Mouse (Mus musculus): ENCODE data around the gene S100a10. TPM values are rescaled to one million over a fixed set of nuclear protein-coding genes. Genes with fewer than 3 reads are reported as not detected.

S100a10 gene
- polyA plus RNA-seq, 1 experiment from 2014 or later = 74.9 TPM

DNA sequence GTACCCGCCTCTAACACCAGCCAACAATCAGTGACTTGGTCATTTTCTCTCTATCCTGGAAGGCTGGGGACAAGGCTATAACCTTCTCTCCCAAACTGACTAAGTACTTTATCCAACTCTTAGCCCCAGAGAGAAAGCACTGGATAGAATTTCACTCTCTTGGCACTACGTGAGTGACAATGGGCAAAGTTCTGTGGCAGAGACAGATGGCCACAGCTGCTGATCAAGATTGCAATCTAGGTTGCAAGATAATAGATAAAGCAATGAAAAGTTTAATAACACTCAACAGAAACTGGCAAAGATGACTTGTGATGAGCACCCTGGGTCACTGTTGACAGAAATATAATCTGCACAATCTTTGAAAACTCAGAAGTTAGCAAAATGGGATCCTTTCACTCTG, 14.2 kb downstream of the S100a10 start:
- Histone ChIP-seq H3K4me3 (no peak overlapping the region), H3K27me3 (ENCODE audit: low read depth, poor library complexity, severe bottlenecking) (no peaks in the 10 kb centered on the region), H3K36me3 (no peaks in the 10 kb centered on the region), H3K9me3 (replicated peaks) (no peaks in the 10 kb centered on the region), H3K4me1 (no peaks in the 10 kb centered on the region), H3K27ac (no peak overlapping the region)
- DNase-seq (ENCODE audit: low spot score) = no peak
- 67% methylated on average over 2 of the region's 2 CpGs for WGBS

DNA sequence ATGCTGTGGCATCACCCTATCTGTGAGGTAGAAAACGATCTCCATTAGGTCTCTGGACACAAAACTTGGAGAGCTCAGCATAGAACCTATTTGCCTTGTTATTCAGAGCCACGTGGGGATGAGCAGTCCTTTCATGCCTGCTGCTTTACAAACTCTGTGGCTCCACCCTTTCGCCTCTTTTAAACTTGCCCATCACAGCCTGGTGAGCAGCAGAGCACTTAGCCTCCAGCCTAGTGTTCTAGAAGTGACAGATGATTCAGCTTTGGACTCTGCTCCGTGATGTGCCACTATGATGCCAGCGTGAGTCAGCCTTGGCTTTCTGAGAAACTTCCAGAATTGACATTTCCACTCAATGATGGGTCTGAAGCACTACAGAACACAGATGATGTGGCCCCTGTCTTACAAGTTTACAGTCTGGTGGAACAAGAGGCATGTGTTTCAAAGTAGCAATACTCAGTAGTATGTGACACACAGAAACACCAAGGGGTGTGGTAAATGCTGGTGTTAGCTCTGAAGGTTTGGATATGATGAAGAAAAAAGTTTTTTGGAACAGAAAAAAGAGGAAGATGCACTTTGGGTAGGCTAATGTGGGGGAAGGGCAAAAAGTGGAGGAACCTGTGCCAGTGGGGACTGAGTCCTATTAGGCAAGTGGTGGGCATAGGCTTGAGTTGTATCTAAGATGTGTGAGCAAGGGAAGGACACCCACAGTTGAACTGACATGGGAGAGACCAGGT, 17.3 kb downstream of the S100a10 start:
- no peaks in the 10 kb centered on the region for H3K4me1 ChIP-seq
- WGBS = 70% methylated on average over 5 of the region's 5 CpGs
- H3K9me3 ChIP-seq (replicated peaks) = no peaks in the 10 kb centered on the region
- H3K27ac ChIP-seq = no peak overlapping the region
- no peak for DNase-seq (ENCODE audit: low spot score)
- no peak overlapping the region for H3K4me3 ChIP-seq
- no peaks in the 10 kb centered on the region for H3K27me3 ChIP-seq (ENCODE audit: low read depth, poor library complexity, severe bottlenecking)
- no peaks in the 10 kb centered on the region for H3K36me3 ChIP-seq

DNA sequence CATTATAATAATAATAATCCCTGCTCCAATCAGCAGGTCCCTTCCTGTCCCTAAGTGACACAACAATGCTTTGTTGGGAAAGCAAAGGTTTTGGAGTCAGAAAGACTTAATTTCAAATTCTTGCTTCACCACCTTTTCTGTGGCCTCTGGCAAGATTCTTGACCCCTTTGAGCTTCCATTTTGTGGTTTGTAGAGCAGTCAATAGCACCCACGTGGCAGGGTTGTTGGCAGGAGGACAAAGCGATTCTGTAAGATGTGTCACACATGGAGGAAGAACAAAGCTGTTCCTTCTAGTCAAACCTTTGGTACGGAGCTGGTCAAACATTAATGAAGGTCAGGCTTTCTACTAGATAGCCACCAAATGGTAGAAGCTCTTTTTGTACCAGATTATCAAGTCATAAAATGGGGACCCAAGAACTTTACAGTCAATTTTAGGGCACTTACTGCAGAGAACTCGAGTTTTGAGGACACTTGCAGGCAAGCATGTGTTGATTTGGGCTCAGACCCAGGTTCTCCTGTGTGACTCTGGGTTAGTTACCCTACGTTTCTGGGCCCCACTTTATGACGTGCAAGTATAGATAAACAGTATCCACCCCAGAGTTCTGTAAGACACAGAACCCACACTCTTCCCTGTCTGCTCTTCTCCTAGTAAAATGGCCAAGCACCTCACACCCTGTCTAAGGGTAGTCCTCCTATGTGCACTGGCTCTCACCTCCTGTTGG, 24.6 kb downstream of the S100a10 start:
- no peaks in the 10 kb centered on the region for H3K36me3 ChIP-seq

DNA sequence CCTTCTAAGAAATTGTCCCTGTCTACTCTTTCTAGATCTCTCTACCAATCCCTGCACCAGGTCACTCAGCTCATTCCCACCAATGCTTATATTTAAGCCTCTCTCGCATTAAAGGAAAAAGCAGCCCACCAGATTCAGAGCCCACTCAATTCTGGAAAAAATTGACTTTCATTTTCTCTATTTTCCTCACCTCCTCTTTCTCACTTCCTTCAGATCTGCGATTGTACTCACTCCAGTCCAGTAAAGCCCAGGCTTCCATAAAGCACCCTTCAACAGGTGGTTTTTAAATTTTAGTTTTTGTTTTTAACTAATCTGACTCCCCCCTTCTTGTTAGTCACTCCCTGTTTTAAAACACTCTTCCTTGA, 25.1 kb downstream of the S100a10 start:
- Histone ChIP-seq H3K36me3 (no peaks in the 10 kb centered on the region), H3K4me3 (no peak overlapping the region), H3K27me3 (ENCODE audit: low read depth, poor library complexity, severe bottlenecking) (no peaks in the 10 kb centered on the region), H3K9me3 (replicated peaks) (no peaks in the 10 kb centered on the region), H3K4me1 (no peaks in the 10 kb centered on the region), H3K27ac (no peak overlapping the region)
- DNase-seq (ENCODE audit: low spot score) = no peak
- WGBS = 95% methylated on average over 2 of the region's 2 CpGs

More for the DNA sequence above, 24.6 kb downstream of the S100a10 start:
- Histone ChIP-seq H3K27me3 (ENCODE audit: low read depth, poor library complexity, severe bottlenecking) (no peaks in the 10 kb centered on the region), H3K4me1 (no peaks in the 10 kb centered on the region), H3K9me3 (replicated peaks) (no peaks in the 10 kb centered on the region), H3K4me3 (no peak overlapping the region), H3K27ac (no peak overlapping the region)
- DNase-seq (ENCODE audit: low spot score) = no peak
- 75% methylated on average over 6 of the region's 6 CpGs for WGBS

DNA sequence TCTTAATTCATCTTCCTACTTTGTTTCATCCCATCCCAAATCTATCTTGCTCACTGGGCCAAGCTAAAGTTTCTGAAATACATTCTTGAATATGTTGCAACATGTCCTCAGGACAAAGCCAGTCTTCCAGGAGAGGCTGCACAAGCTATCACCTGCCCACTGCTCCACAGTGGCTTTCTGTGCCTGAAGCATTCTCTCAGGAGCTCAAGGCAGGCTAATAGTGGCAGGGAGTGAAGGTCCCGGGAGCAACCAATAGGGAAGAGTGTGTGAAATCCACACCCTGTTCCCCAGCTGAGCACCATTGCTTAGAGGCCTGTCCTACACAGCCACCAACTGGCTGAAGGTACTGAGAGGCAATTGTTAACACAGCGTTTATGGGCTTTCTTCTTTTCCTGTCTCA, 26.1 kb downstream of the S100a10 start:
- no peak for DNase-seq (ENCODE audit: low spot score)
- no peaks in the 10 kb centered on the region for H3K4me1 ChIP-seq
- H3K4me3 ChIP-seq = no peak overlapping the region
- 28% methylated on average over 2 of the region's 2 CpGs for WGBS
- no peak overlapping the region for H3K27ac ChIP-seq
- H3K9me3 ChIP-seq (replicated peaks) = no peaks in the 10 kb centered on the region
- H3K27me3 ChIP-seq (ENCODE audit: low read depth, poor library complexity, severe bottlenecking) = no peaks in the 10 kb centered on the region
- H3K36me3 ChIP-seq = no peaks in the 10 kb centered on the region

DNA sequence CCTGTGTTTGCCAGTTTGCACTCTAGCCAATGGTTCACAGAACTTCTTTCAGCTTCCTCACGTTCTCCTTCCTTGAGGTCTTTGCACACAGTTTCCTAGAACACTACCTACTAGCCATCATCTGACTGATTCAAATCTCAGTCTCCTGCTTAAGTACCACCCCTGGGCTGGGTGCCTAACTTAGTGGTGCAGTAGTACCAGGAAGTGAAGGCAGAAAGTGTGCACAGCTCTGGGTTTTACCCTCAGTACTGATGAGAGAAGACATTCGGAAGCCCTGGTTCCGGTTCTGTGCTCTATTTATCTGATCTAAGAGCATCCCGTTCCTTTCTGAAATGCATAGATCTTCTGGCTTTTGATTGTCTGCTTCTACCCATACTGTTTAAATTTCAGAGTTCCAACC, 26.8 kb downstream of the S100a10 start:
- no peaks in the 10 kb centered on the region for H3K9me3 ChIP-seq (replicated peaks)
- no peaks in the 10 kb centered on the region for H3K36me3 ChIP-seq
- no peak overlapping the region for H3K4me3 ChIP-seq
- no peak overlapping the region for H3K27ac ChIP-seq
- no peaks in the 10 kb centered on the region for H3K4me1 ChIP-seq
- no peak for DNase-seq (ENCODE audit: low spot score)
- 93% methylated on average over 4 of the region's 4 CpGs for WGBS
- no peaks in the 10 kb centered on the region for H3K27me3 ChIP-seq (ENCODE audit: low read depth, poor library complexity, severe bottlenecking)

DNA sequence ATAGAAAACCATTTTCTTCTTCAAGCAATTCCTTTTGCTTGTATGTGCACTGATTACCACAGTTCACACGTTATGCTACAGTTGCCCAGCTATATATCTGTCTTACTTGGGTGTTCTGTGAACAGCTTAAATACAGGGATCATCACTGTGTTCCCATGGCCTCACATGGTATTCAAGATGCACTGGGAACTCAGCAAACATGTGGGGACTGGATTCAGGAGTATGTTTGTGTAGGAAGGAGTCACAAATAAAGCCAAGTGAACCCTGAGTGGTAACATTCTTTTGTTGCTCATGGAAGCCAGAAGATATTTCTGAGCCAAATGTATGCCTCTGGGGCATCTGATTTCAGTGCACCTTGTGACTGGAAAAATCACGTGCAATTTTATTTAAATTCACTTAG, 28.2 kb downstream of the S100a10 start:
- no peaks in the 10 kb centered on the region for H3K4me1 ChIP-seq
- no peak overlapping the region for H3K27ac ChIP-seq
- no peak overlapping the region for H3K4me3 ChIP-seq
- no peaks in the 10 kb centered on the region for H3K36me3 ChIP-seq
- DNase-seq (ENCODE audit: low spot score) = no peak
- H3K27me3 ChIP-seq (ENCODE audit: low read depth, poor library complexity, severe bottlenecking) = no peaks in the 10 kb centered on the region
- WGBS = 84% methylated on average over 2 of the region's 2 CpGs
- H3K9me3 ChIP-seq (replicated peaks) = no peaks in the 10 kb centered on the region

DNA sequence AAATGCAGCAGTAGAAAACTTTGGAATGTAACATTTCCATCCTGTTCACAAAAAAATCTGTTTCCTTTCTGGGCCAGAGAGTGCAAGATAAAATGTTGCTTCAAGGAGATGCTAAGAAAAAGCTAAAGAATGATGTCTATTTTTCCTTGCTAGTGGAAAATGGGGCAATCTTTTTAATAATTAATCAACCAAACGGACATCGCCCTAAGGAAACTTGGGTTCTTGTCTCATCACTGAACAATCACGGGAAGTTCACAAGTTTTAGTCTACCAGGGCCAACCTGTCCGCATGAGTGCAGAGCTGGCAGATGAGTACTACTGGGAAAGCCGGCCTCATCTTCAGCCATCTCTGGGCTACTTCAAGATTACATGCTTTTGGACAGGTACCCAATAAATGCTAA, 34.7 kb downstream of the S100a10 start:
- no peak for DNase-seq (ENCODE audit: low spot score)
- H3K27ac ChIP-seq = no peak overlapping the region
- no peak overlapping the region for H3K4me3 ChIP-seq
- no peaks in the 10 kb centered on the region for H3K9me3 ChIP-seq (replicated peaks)
- H3K4me1 ChIP-seq = no peaks in the 10 kb centered on the region
- no peaks in the 10 kb centered on the region for H3K27me3 ChIP-seq (ENCODE audit: low read depth, poor library complexity, severe bottlenecking)
- H3K36me3 ChIP-seq = no peaks in the 10 kb centered on the region
- 95% methylated on average over 5 of the region's 5 CpGs for WGBS

DNA sequence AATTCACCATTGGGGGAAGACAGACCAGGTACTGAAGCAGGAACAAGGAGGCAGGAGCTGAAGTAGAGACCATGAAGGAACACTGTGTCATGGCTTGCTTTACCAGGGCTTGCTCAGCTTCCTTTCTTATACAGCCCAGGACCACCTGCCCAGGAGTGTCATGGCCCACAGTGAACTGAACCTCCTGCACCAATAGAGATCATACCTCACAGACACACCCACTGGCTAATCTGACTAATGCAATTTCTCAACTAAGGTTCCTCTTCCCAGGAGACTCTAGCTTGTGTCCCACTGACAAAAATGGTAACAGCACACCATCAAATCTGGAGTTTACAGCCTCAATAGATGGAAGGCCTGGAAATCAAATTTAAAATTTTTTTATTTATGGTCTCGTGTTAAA, 35.4 kb downstream of the S100a10 start:
- no peaks in the 10 kb centered on the region for H3K36me3 ChIP-seq
- no peaks in the 10 kb centered on the region for H3K9me3 ChIP-seq (replicated peaks)
- H3K4me1 ChIP-seq = no peaks in the 10 kb centered on the region
- H3K4me3 ChIP-seq = no peak overlapping the region
- DNase-seq (ENCODE audit: low spot score) = no peak
- 85% methylated on average over 1 of the region's 1 CpGs for WGBS
- H3K27ac ChIP-seq = no peak overlapping the region
- no peaks in the 10 kb centered on the region for H3K27me3 ChIP-seq (ENCODE audit: low read depth, poor library complexity, severe bottlenecking)

DNA sequence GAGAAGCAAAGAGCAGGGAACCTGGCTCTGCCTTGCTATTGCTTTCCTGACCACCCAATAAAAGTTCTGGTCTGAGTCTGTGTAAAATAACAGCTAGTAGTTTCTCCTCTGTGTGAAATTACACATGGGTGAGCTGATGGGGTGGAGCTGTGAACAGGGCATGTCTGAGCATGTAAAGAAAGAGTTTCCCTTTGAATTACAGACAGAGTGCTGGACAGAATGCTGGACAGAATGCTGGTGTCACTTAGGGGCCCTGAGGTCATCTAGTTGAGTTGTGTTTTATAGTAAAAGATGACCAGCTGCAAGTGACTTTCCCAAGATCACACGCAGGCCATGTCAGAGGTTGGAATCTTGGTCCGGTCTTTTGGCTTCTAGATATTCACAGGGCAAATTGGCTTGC, 37.2 kb downstream of the S100a10 start:
- Histone ChIP-seq H3K4me3 (no peak overlapping the region), H3K4me1 (peaks cover 6% of the 10 kb centered on the region), H3K36me3 (no peaks in the 10 kb centered on the region), H3K9me3 (replicated peaks) (no peaks in the 10 kb centered on the region), H3K27me3 (ENCODE audit: low read depth, poor library complexity, severe bottlenecking) (no peaks in the 10 kb centered on the region), H3K27ac (no peak overlapping the region)
- DNase-seq (ENCODE audit: low spot score) = no peak
- WGBS = 92% methylated on average over 2 of the region's 2 CpGs

DNA sequence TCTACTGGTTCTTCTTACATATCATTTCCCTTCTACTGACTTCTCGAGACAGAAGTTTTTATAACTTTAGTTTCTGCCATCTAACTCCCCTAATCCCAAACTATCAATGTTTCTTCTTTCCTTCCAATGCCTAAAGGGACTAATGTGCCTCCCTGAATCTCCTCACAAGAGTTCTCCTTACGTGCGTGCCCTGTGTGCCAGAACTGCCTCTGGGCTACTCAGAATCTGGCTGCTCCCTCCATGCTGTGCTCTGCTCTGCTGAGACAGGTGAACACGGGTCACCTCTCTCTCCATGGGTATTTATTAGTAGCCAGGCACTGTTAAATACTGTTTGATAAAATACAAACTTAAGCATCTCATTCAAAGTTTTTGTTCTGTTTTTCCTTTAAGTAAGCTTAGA, 38.1 kb downstream of the S100a10 start:
- WGBS = 84% methylated on average over 4 of the region's 4 CpGs
- Histone ChIP-seq H3K9me3 (replicated peaks) (no peaks in the 10 kb centered on the region), H3K4me3 (no peak overlapping the region), H3K36me3 (no peaks in the 10 kb centered on the region), H3K27ac (no peak overlapping the region), H3K27me3 (ENCODE audit: low read depth, poor library complexity, severe bottlenecking) (no peaks in the 10 kb centered on the region), H3K4me1 (peaks cover 14% of the 10 kb centered on the region)
- DNase-seq (ENCODE audit: low spot score) = no peak

DNA sequence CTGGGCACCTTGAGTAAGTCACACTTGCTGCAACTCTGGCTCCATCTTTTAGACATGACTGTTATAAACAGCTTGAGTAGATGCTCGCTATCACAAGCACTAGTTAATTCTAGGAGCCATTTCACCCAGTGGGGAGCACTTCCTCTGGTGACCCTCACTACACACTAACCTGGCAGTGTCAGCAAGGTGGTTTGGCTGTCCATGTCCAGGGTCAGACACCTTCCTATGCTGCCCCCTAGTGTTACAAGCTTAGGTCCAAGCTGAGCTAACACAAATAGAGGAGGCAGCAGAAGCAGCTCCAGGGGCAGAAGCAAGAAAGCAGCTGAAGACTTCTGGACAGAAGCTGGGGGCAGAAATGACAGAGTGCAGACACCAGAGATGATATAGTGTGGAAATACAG, 38.6 kb downstream of the S100a10 start:
- 40% methylated on average over 1 of the region's 1 CpGs for WGBS
- H3K27ac ChIP-seq = no peak overlapping the region
- H3K36me3 ChIP-seq = no peaks in the 10 kb centered on the region
- no peak overlapping the region for H3K4me3 ChIP-seq
- no peaks in the 10 kb centered on the region for H3K9me3 ChIP-seq (replicated peaks)
- DNase-seq (ENCODE audit: low spot score) = peak; percentile 34
- no peaks in the 10 kb centered on the region for H3K27me3 ChIP-seq (ENCODE audit: low read depth, poor library complexity, severe bottlenecking)
- H3K4me1 ChIP-seq = peaks cover 17% of the 10 kb centered on the region

DNA sequence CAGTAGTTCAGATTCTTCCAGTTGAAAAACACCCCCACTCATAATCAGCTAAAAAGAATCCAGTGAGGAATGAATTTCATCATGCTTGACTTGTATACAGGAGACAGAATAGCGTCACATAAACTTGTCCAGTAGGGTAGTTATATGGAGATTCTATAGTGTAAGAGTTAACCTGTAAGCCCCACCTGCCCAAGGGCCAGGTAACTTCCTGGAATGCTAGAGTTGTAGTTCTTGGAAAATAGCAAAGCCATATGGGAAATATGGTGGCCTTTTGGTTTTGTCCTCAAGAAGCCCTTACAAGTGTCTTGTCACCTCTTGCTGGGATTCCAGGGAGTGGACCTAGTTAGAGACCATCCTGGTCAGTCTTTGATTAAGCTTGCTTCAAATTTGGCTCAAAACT, 41.8 kb downstream of the S100a10 start:
- Histone ChIP-seq H3K27ac (no peak overlapping the region), H3K36me3 (no peaks in the 10 kb centered on the region), H3K27me3 (ENCODE audit: low read depth, poor library complexity, severe bottlenecking) (no peaks in the 10 kb centered on the region), H3K9me3 (replicated peaks) (no peaks in the 10 kb centered on the region), H3K4me1 (peaks cover 17% of the 10 kb centered on the region), H3K4me3 (no peak overlapping the region)
- 92% methylated on average over 1 of the region's 1 CpGs for WGBS
- DNase-seq (ENCODE audit: low spot score) = no peak
